Mouse (Mus musculus) lung, postnatal 14 days (tissue): Measurements from ENCODE around the gene Evx1.

Experiments used
- DNase-seq: peaks from one replicate; pipeline ENCODE4 v3.0.0; 2021

Evx1 gene

GRCm38 (mm10) chr6:52291021-52291860 lies 22.1 kb upstream of the Evx1 start:
- DNase-seq = no peak

- DNase-seq = no peak
Observed at GRCm38 (mm10) chr6:52292328-52292727, 21.0 kb upstream of the Evx1 start.

GRCm38 (mm10) chr6:52294616-52295015 lies 18.7 kb upstream of the Evx1 start:
- DNase-seq = no peak

GRCm38 (mm10) chr6:52298511-52298910 lies 14.8 kb upstream of the Evx1 start:
- DNase-seq = no peak

GRCm38 (mm10) chr6:52300806-52301205 lies 12.5 kb upstream of the Evx1 start:
- no peak for DNase-seq

- no peak for DNase-seq
Observed at GRCm38 (mm10) chr6:52303426-52303825, 9.9 kb upstream of the Evx1 start.

- DNase-seq = peak; percentile 67
Observed at GRCm38 (mm10) chr6:52305877-52306389, 7.4 kb upstream of the Evx1 start.

GRCm38 (mm10) chr6:52309766-52310165 lies 3.5 kb upstream of the Evx1 start:
- DNase-seq = no peak

- DNase-seq = no peak
Observed at GRCm38 (mm10) chr6:52310366-52310765, 2.9 kb upstream of the Evx1 start.

GRCm38 (mm10) chr6:52311661-52312557 lies 1.4 kb upstream of the Evx1 start:
- DNase-seq = no peak

GRCm38 (mm10) chr6:52312558-52312915 lies 761 bp upstream of the Evx1 start:
- no peak for DNase-seq

GRCm38 (mm10) chr6:52314304-52315100 lies 1.2 kb downstream of the Evx1 start:
- no peak for DNase-seq

- DNase-seq = no peak
Observed at GRCm38 (mm10) chr6:52315441-52316412, 2.4 kb downstream of the Evx1 start.

GRCm38 (mm10) chr6:52316413-52317184 lies 3.3 kb downstream of the Evx1 start:
- no peak for DNase-seq

GRCm38 (mm10) chr6:52317461-52318180 lies 4.3 kb downstream of the Evx1 start:
- DNase-seq = no peak

- no peak for DNase-seq
Observed at GRCm38 (mm10) chr6:52318271-52318670, 5.0 kb downstream of the Evx1 start.

- no peak for DNase-seq
Observed at GRCm38 (mm10) chr6:52319956-52320690, 6.8 kb downstream of the Evx1 start.

- DNase-seq = no peak
Observed at GRCm38 (mm10) chr6:52320966-52321825, 7.9 kb downstream of the Evx1 start.
